Mouse (Mus musculus) brain, embryonic 14.5 days (tissue): ENCODE results near the gene Ntrk3.

Source experiments
- CTCF ChIP-seq: fragments of 200-500 bp; IDR thresholded peaks from 2 replicates; pipeline ENCODE4 v1.5.1; 2012; ENCODE audit warnings: inconsistent platforms, mild to moderate bottlenecking, moderate library complexity, borderline replicate concordance; ENCODE audit not compliant: insufficient read depth, insufficient read length; ENCODE audit errors: extremely low read depth
- POLR2A ChIP-seq: fragments of 200-500 bp; IDR thresholded peaks from 2 replicates; pipeline ENCODE4 v1.6.1; 2012; ENCODE audit warnings: mild to moderate bottlenecking, inconsistent platforms, borderline replicate concordance; ENCODE audit not compliant: poor library complexity, insufficient read depth, insufficient read length, severe bottlenecking; ENCODE audit errors: extremely low read depth

DNA sequence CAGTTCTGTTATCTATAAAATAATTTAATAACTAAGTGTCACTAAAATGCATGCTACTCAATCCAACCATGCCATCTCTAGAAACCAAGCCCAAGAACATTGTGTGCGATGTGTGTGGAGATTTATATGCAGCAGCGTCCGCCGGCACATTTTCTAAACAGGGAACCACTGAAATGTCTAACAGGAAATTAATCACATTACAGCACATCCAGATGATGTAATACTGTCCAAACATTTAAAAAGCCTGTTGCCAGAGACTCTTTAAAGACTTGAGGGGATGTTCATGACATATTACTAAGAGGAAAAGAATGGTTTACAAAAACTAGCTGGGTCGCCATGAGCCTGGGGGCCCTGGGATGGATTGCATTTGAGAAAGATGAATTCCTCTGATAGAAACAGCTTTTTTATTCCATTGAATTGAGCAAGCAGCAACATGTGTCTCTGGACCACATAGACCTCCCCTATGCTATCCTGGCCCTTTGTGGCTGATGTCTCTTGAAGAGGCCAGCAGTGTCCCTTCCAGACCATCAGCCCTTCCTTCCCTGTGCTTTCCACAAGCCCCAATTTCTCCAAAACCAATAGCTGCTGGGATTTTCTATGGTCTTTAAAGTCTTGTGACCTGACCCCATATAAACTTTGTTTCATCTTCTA, 331.0 kb downstream of the Ntrk3 start:
- no peak for TF ChIP-seq CTCF
- no peak for TF ChIP-seq POLR2A
